Mouse (Mus musculus) myocyte (in vitro differentiated cells): ENCODE data around the gene Fancd2os.

Experiments used
- CEBPB ChIP-seq: IDR thresholded peaks from 2 replicates; pipeline ENCODE4 v1.6.1; 2011; ENCODE audit warnings: mild to moderate bottlenecking, moderate library complexity; ENCODE audit not compliant: poor library complexity, insufficient read depth, severe bottlenecking
- MAX ChIP-seq: IDR thresholded peaks from one replicate; pipeline ENCODE4 v1.6.1; 2011; ENCODE audit warnings: low read depth, mild to moderate bottlenecking, control low read depth
- MYOG ChIP-seq, 3 experiments: IDR thresholded peaks; one replicate each; pipeline ENCODE4 v1.6.1; 2011; ENCODE audit warnings: control low read depth in 2 of 3, low read depth in 2 of 3, mild to moderate bottlenecking in 2 of 3; ENCODE audit not compliant: insufficient read length in 2 of 3, control insufficient read depth in 1 of 3, insufficient read depth in 1 of 3
- POLR2A ChIP-seq: IDR thresholded peaks from one replicate; pipeline ENCODE4 v1.6.1; 2011; ENCODE audit warnings: low read depth, mild to moderate bottlenecking, control low read depth, moderate library complexity; ENCODE audit not compliant: insufficient read length
- POLR2AphosphoS2 ChIP-seq: IDR thresholded peaks from one replicate; pipeline ENCODE4 v1.6.1; 2011; ENCODE audit warnings: low read depth, control low read depth; ENCODE audit not compliant: insufficient read length
- USF1 ChIP-seq: IDR thresholded peaks from one replicate; pipeline ENCODE4 v1.6.1; 2011; ENCODE audit warnings: low read depth, mild to moderate bottlenecking, control low read depth, moderate library complexity

DNA sequence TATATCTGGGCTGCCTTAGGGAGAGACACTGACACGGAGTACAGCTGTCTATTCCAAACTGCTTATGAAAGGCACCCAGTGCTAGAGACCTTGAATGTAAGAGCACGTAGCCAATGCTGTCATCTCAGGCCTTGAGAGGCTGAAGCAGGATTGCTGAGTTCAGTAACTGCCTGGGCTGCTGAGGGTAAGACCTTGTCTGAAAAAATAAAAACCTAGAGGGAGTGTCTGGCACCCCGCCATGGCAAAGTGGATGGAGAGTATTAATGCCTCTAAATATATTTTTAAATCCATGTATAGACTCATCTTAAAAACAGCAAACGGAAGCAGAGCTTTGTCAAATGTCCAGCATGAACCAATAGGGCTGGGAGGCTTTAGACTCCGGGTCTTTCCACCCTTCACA is 682 bp downstream of the Fancd2os start:
- TF ChIP-seq POLR2AphosphoS2 (no peak), MAX (no peak), CEBPB (no peak), POLR2A (no peak), MYOG (IDR thresholded peaks at IDR 0.05; ENCODE audit: control insufficient read depth in 1 of 3, insufficient read depth in 1 of 3, insufficient read length in 2 of 3, low read depth in 2 of 3) (no peak), USF1 (no peak)
